Mouse (Mus musculus) embryonic facial prominence, embryonic 11.5 days (tissue): Measurements from ENCODE around the gene Phf5a. TPM values are rescaled to one million over a fixed set of nuclear protein-coding genes. Genes with fewer than 3 reads are reported as not detected.
A peak's percentile ranks its signal among the peaks of the same experiment; 100 is the strongest.

ENCODE experiments used
- ATAC-seq: fragments of 200-750 bp; cut with Nextera tagmentation; replicated peaks from 2 replicates; pipeline ENCODE4 v1.8.0; 2017; ENCODE audit warnings: low read depth; ENCODE audit not compliant: insufficient number of reproducible peaks, low FRiP score, low TSS enrichment
- DNase-seq: peaks from one replicate; pipeline ENCODE4 v3.0.0-alpha.2; 2015; ENCODE audit warnings: low spot score
- H3K27ac ChIP-seq: fragments of 300-500 bp; sonication (generic); replicated peaks from 2 replicates; pipeline ENCODE4 v1.5.1; 2014; ENCODE audit warnings: mild to moderate bottlenecking, low read depth, low read length, control low read depth
- H3K27me3 ChIP-seq: fragments of 300-500 bp; sonication (generic); 2 replicates; pipeline ENCODE4 v1.6.1; 2014; ENCODE audit warnings: mild to moderate bottlenecking, low read length, moderate library complexity, mixed read lengths; ENCODE audit not compliant: control insufficient read depth, insufficient read depth
- H3K36me3 ChIP-seq: fragments of 300-500 bp; sonication (generic); replicated peaks from 2 replicates; pipeline ENCODE4 v1.6.1; 2014; ENCODE audit warnings: low read depth, mild to moderate bottlenecking, low read length, moderate library complexity, mixed read lengths; ENCODE audit not compliant: control insufficient read depth, insufficient read depth
- H3K4me1 ChIP-seq: fragments of 300-500 bp; sonication (generic); 2 replicates; pipeline ENCODE4 v1.6.1; 2014; ENCODE audit warnings: low read length, mixed read lengths; ENCODE audit not compliant: control insufficient read depth, insufficient read depth
- H3K4me2 ChIP-seq: fragments of 300-500 bp; sonication (generic); 2 replicates; pipeline ENCODE4 v1.6.1; 2014; ENCODE audit warnings: low read depth, mild to moderate bottlenecking, control low read depth, low read length, moderate library complexity
- H3K4me3 ChIP-seq: fragments of 300-500 bp; sonication (generic); 2 replicates; pipeline ENCODE4 v1.5.1; 2014; ENCODE audit warnings: low read depth, low read length, control low read depth
- H3K9ac ChIP-seq: fragments of 300-500 bp; sonication (generic); replicated peaks from 2 replicates; pipeline ENCODE4 v1.6.1; 2014; ENCODE audit warnings: mild to moderate bottlenecking, control low read depth, low read length
- H3K9me3 ChIP-seq: fragments of 300-500 bp; sonication (generic); replicated peaks from 2 replicates; pipeline ENCODE4 v1.6.1; 2016; ENCODE audit warnings: mild to moderate bottlenecking, low read length, inconsistent platforms, mixed read lengths; ENCODE audit not compliant: control insufficient read depth
- WGBS: fragments of 180-500 bp; shearing (Covaris S2); extraction: QIAGEN DNeasy Blood & Tissue Kit; methylation state at CpG from one replicate; pipeline ENCODE4 v1.1.7; 2014; 5-methylcytosine and 5-hydroxymethylcytosine counted together
- polyA plus RNA-seq: library from polyadenylated mRNA; unstranded; fragments of >200 nt; fragmentation: Nextera tagmentation; extraction: Ambion mirVana; gene quantifications from 2 replicates; pipeline ENCODE4 v1.2.1, GENCODE M21; 2014

The Phf5a gene
- polyA plus RNA-seq, 1 experiment from 2014 or later: 194 TPM

- no peaks in the 10 kb centered on the region for H3K27me3 ChIP-seq
- 96% methylated on average over 15 of the region's 15 CpGs for WGBS
- DNase-seq: no peak
- no peak overlapping the region for H3K4me3 ChIP-seq
- H3K4me2 ChIP-seq: no peak overlapping the region
- no peaks in the 10 kb centered on the region for H3K4me1 ChIP-seq
- H3K9me3 ChIP-seq: no peaks in the 10 kb centered on the region
- H3K36me3 ChIP-seq: no peaks in the 10 kb centered on the region; the same call in 1 of the 2 replicates
- H3K27ac ChIP-seq: no peak overlapping the region
- no peak overlapping the region for H3K9ac ChIP-seq
- no peak for ATAC-seq
These were observed 20.3 kb downstream of the Phf5a start for GRCm38 (mm10) chr15:81851375-81851774.

- no peak overlapping the region for H3K4me3 ChIP-seq
- H3K36me3 ChIP-seq: no peaks in the 10 kb centered on the region; the same call in 1 of the 2 replicates
- DNase-seq (no peak), ATAC-seq (no peak)
- no peak overlapping the region for H3K9ac ChIP-seq
- H3K27me3 ChIP-seq: no peaks in the 10 kb centered on the region
- no peaks in the 10 kb centered on the region for H3K4me1 ChIP-seq
- WGBS: 86% methylated on average over 14 of the region's 14 CpGs
- no peak overlapping the region for H3K4me2 ChIP-seq
- H3K9me3 ChIP-seq: no peaks in the 10 kb centered on the region
- no peak overlapping the region for H3K27ac ChIP-seq
These were observed 21.0 kb downstream of the Phf5a start for GRCm38 (mm10) chr15:81850718-81851117.

GRCm38 (mm10) chr15:81849104-81849503 is 22.6 kb downstream of the Phf5a start:
- Histone ChIP-seq H3K9me3 (no peaks in the 10 kb centered on the region), H3K4me2 (no peak overlapping the region), H3K9ac (no peak overlapping the region), H3K4me1 (no peaks in the 10 kb centered on the region), H3K27me3 (no peaks in the 10 kb centered on the region), H3K36me3 (no peaks in the 10 kb centered on the region; the same call in 1 of the 2 replicates), H3K27ac (no peak overlapping the region), H3K4me3 (no peak overlapping the region)
- 88% methylated on average over 9 of the region's 9 CpGs for WGBS
- DNase-seq (no peak), ATAC-seq (no peak; the same call in 1 of the 2 replicates)

- H3K27ac ChIP-seq: no peak overlapping the region
- no peaks in the 10 kb centered on the region for H3K4me1 ChIP-seq
- no peak overlapping the region for H3K4me2 ChIP-seq
- no peak overlapping the region for H3K9ac ChIP-seq
- H3K36me3 ChIP-seq: no peaks in the 10 kb centered on the region; the same call in 1 of the 2 replicates
- H3K4me3 ChIP-seq: no peak overlapping the region
- no peaks in the 10 kb centered on the region for H3K27me3 ChIP-seq
- no peaks in the 10 kb centered on the region for H3K9me3 ChIP-seq
- WGBS: 49% methylated on average over 7 of the region's 7 CpGs
- DNase-seq (peak; percentile 58), ATAC-seq (no peak)
These were observed 23.4 kb downstream of the Phf5a start for GRCm38 (mm10) chr15:81848301-81848700.

DNA sequence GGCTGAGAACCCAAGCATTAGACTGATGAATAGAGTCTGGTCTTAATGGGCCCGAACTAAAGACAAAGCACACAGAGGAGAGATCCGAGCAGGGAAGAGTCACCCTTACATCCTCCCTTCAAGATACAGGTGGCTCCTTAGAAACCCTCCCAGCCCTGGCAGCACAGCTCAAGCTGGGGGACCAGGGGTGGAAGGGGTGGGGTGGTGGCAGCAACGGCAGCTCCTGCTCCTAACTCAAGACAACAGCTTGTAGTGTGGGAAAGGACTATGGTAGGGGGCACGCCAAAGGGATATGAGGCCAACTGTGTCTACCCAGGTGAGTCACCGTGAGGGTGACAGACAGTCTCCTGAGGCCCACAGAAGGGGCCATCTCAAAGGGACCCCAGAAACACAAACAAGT is 23.9 kb downstream of the Phf5a start:
- Histone ChIP-seq H3K9ac (no peak overlapping the region), H3K27ac (no peak overlapping the region), H3K36me3 (no peaks in the 10 kb centered on the region; the same call in 1 of the 2 replicates), H3K4me3 (no peak overlapping the region), H3K9me3 (no peaks in the 10 kb centered on the region), H3K27me3 (no peaks in the 10 kb centered on the region), H3K4me1 (no peaks in the 10 kb centered on the region), H3K4me2 (no peak overlapping the region)
- DNase-seq (no peak), ATAC-seq (no peak)
- WGBS: 90% methylated on average over 5 of the region's 5 CpGs

DNA sequence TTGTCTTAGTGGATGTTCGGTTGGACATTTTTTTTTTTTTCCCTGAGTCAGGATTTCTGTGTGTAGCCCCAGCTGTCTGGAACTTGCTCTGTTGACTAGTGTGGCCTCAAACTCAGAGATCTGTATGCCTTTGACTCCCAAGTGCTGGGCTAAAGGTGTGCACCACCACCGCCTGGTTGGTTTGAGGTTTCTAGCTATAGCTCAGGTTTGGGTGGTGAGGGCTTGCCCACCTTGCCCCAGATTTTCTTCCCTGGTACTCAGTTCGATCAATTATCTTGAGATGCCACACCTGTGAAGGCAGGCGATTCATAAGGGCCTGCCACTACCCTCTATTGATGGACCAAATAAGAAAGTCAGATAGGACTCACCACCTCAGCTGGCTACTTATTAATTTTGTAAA is 24.6 kb downstream of the Phf5a start:
- Histone ChIP-seq H3K4me1 (no peaks in the 10 kb centered on the region), H3K9me3 (no peaks in the 10 kb centered on the region), H3K4me2 (no peak overlapping the region), H3K36me3 (no peaks in the 10 kb centered on the region; the same call in 1 of the 2 replicates), H3K27ac (no peak overlapping the region), H3K9ac (no peak overlapping the region), H3K4me3 (no peak overlapping the region), H3K27me3 (no peaks in the 10 kb centered on the region)
- ATAC-seq (no peak), DNase-seq (no peak)
- 93% methylated on average over 4 of the region's 4 CpGs for WGBS

DNA sequence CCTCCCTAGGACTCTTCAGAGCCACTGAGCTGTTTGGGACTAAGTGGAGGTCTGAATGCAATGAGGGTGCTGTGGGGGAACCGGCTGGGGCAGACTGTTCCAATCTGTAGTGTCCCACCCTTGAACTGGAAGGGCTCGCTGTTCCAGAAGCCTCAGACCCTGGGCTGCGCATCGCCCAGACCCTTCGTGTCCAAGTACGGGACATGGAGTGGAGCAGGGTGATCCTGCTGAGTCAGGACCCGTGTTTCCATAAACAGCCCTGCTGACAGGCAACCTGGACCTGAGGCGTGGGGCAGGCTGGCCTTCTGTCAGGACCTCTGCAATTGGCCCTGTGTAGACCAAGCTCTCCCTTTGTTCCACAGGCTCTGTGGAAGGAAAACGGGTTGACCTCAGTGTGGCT is 25.0 kb downstream of the Phf5a start:
- H3K4me2 ChIP-seq: no peak overlapping the region
- no peak overlapping the region for H3K4me3 ChIP-seq
- H3K9ac ChIP-seq: no peak overlapping the region
- no peaks in the 10 kb centered on the region; the same call in 1 of the 2 replicates for H3K36me3 ChIP-seq
- WGBS: 82% methylated on average over 9 of the region's 9 CpGs
- DNase-seq (no peak), ATAC-seq (no peak)
- no peaks in the 10 kb centered on the region for H3K9me3 ChIP-seq
- H3K4me1 ChIP-seq: no peaks in the 10 kb centered on the region
- H3K27me3 ChIP-seq: no peaks in the 10 kb centered on the region
- no peak overlapping the region for H3K27ac ChIP-seq

GRCm38 (mm10) chr15:81845724-81846123 is 26.0 kb downstream of the Phf5a start:
- DNase-seq: no peak
- no peak overlapping the region for H3K27ac ChIP-seq
- H3K9me3 ChIP-seq: no peaks in the 10 kb centered on the region
- H3K36me3 ChIP-seq: no peaks in the 10 kb centered on the region; the same call in 1 of the 2 replicates
- H3K4me3 ChIP-seq: no peak overlapping the region
- H3K4me2 ChIP-seq: no peak overlapping the region
- no peak overlapping the region for H3K9ac ChIP-seq
- no peak for ATAC-seq
- no peaks in the 10 kb centered on the region for H3K27me3 ChIP-seq
- no peaks in the 10 kb centered on the region for H3K4me1 ChIP-seq
- WGBS: 35% methylated on average over 4 of the region's 4 CpGs
